Mouse (Mus musculus) heart, embryonic 14.5 days (tissue): ENCODE data around the gene Tmem274. TPM values are rescaled to one million over a fixed set of nuclear protein-coding genes. Genes with fewer than 3 reads are reported as not detected.
"Not testable (repeated sequence)": the region's sequence is repeated elsewhere in the genome, so short reads cannot be mapped to it uniquely, and the experiment has no call there.

Experiments used
- ATAC-seq: fragments of 200-750 bp; cut with Nextera tagmentation; 2 replicates; pipeline ENCODE4 v1.8.0; 2017; ENCODE audit warnings: low read depth, moderate TSS enrichment; ENCODE audit not compliant: insufficient number of reproducible peaks, insufficient read depth, low FRiP score
- H3K27ac ChIP-seq, 2 experiments: fragments of 200-500 bp in 1 of 2; fragments of 300-500 bp in 1 of 2; sonication (generic) in 1 of 2; replicated peaks in 1 of 2; 2 replicates each; pipeline ENCODE4 v1.5.1; 2012 to 2014; ENCODE audit warnings: low read depth in 2 of 2, low read length in 2 of 2, control low read depth in 1 of 2, mild to moderate bottlenecking in 1 of 2, mixed read lengths in 1 of 2; ENCODE audit not compliant: control insufficient read depth in 1 of 2, insufficient read depth in 1 of 2
- H3K27me3 ChIP-seq: fragments of 300-500 bp; sonication (generic); 2 replicates; pipeline ENCODE4 v1.6.1; 2014; ENCODE audit warnings: mild to moderate bottlenecking, low read length, control low read depth; ENCODE audit not compliant: control insufficient read depth, insufficient read depth
- H3K36me3 ChIP-seq: fragments of 300-500 bp; sonication (generic); 2 replicates; pipeline ENCODE4 v1.6.1; 2014; ENCODE audit warnings: mild to moderate bottlenecking, control low read depth, low read length, mixed read lengths; ENCODE audit not compliant: control insufficient read depth, insufficient read depth
- H3K4me1 ChIP-seq, 2 experiments: fragments of 200-500 bp in 1 of 2; fragments of 300-500 bp in 1 of 2; sonication (generic) in 1 of 2; 2 replicates each; pipeline ENCODE4 v1.6.1; 2012 to 2014; ENCODE audit warnings: low read length in 2 of 2, control low read depth in 1 of 2, mixed read lengths in 1 of 2; ENCODE audit not compliant: control insufficient read depth in 2 of 2, insufficient read depth in 2 of 2
- H3K4me2 ChIP-seq: fragments of 300-500 bp; sonication (generic); 2 replicates; pipeline ENCODE4 v1.6.1; 2014; ENCODE audit warnings: mild to moderate bottlenecking, low read length
- H3K4me3 ChIP-seq, 2 experiments: fragments of 200-500 bp in 1 of 2; fragments of 300-500 bp in 1 of 2; sonication (generic) in 1 of 2; 2 replicates each; pipeline ENCODE4 v1.5.1; 2012 to 2014; ENCODE audit warnings: low read length in 2 of 2, mild to moderate bottlenecking in 2 of 2, control low read depth in 1 of 2, low read depth in 1 of 2, moderate library complexity in 1 of 2; ENCODE audit not compliant: control insufficient read depth in 1 of 2, insufficient read depth in 1 of 2
- H3K9ac ChIP-seq: fragments of 300-500 bp; sonication (generic); 2 replicates; pipeline ENCODE4 v1.6.1; 2014; ENCODE audit warnings: mild to moderate bottlenecking, low read length
- H3K9me3 ChIP-seq: fragments of 300-500 bp; sonication (generic); 2 replicates; pipeline ENCODE4 v1.6.1; 2016; ENCODE audit warnings: low read length, control low read depth; ENCODE audit not compliant: control insufficient read depth
- WGBS: fragments of 180-500 bp; shearing (Covaris S2); extraction: QIAGEN DNeasy Blood & Tissue Kit; methylation state at CpG from one replicate; pipeline ENCODE4 v1.1.7; 2014; 5-methylcytosine and 5-hydroxymethylcytosine counted together
- polyA plus RNA-seq: library from polyadenylated mRNA; unstranded; fragments of >200 nt; fragmentation: Nextera tagmentation; extraction: Ambion mirVana; gene quantifications from 2 replicates; pipeline ENCODE4 v1.2.1, GENCODE M21; 2014

The Tmem274 gene
- polyA plus RNA-seq, 1 experiment from 2014 or later: not detected

GRCm38 (mm10) chr4:149445868-149446267 lies 31.3 kb upstream of the Tmem274 start:
- ATAC-seq: peak; percentile 37; the same call in 1 of the 2 replicates
- Histone ChIP-seq H3K36me3 (no peaks in the 10 kb centered on the region), H3K27ac (peak overlapping the region; percentile 84 to 92), H3K4me3 (peak overlapping the region in 1 of 2 experiments; percentile 29; a peak in 3 of 4 replicates), H3K9me3 (no peaks in the 10 kb centered on the region), H3K27me3 (no peaks in the 10 kb centered on the region), H3K9ac (peak overlapping the region; percentile 71), H3K4me2 (peak overlapping the region; percentile 67), H3K4me1 (peaks cover 9 to 20% of the 10 kb centered on the region in 2 experiments)
- 2% methylated on average over 11 of the region's 11 CpGs for WGBS

- Histone ChIP-seq H3K4me3 (no peak overlapping the region), H3K27ac (peak overlapping the region; percentile 63 to 84), H3K27me3 (no peaks in the 10 kb centered on the region), H3K4me2 (peak overlapping the region; percentile 67; the same call in 1 of the 2 replicates), H3K9ac (no peak overlapping the region), H3K9me3 (no peaks in the 10 kb centered on the region), H3K4me1 (peaks cover 9 to 20% of the 10 kb centered on the region in 2 experiments), H3K36me3 (no peaks in the 10 kb centered on the region)
- WGBS: 40% methylated on average over 1 of the region's 1 CpGs
- ATAC-seq: no peak
Observed at GRCm38 (mm10) chr4:149446309-149446708, 30.9 kb upstream of the Tmem274 start.

DNA sequence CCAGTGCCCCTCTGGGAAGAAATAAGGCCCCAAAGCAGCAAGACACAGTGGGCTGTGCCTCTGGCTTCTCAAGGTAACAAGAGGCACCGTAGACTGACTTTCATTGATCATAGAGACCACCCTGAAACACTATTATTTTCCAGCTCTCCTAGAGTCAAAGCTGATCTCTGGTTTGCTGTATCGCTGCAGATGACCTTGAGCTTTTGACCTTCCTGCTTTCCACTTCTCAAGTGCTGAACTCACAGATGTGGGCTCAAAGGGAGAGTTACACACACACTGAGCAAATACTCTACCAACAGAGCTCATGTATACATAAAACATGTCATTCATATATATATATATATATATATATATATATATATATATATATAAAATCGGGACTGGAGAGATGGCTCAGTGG lies 26.5 kb upstream of the Tmem274 start:
- no peaks in the 10 kb centered on the region for H3K27me3 ChIP-seq
- H3K9ac ChIP-seq: no peak overlapping the region
- no peak overlapping the region for H3K4me2 ChIP-seq
- no peak overlapping the region for H3K4me3 ChIP-seq
- peaks cover 4 to 5% of the 10 kb centered on the region in 2 experiments; a peak in 2 of 4 replicates for H3K4me1 ChIP-seq
- no peak for ATAC-seq
- no peaks in the 10 kb centered on the region for H3K9me3 ChIP-seq
- no peaks in the 10 kb centered on the region for H3K36me3 ChIP-seq
- 69% methylated on average over 3 of the region's 3 CpGs for WGBS
- H3K27ac ChIP-seq: no peak overlapping the region

DNA sequence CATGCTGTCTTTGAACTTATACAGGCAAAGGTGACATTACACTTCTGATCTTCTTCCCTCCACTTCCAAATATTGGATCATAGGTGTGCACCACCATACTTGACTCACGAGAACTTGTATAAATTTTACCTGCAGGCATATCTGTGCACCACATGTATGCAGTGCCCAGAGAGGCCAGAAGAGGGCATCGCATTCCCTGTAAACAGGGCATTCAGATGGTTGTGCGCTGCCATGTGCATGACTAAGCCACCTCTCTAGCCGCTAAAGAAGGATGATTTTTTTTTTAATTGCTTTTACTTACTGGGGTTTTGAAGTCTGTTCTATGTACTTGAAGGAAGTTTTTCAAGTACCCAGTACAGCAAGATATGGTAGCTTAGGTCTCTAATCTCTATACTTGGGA lies 23.5 kb upstream of the Tmem274 start:
- 76% methylated on average over 4 of the region's 4 CpGs for WGBS
- no peaks in the 10 kb centered on the region; a peak in 1 of 4 replicates for H3K4me1 ChIP-seq
- no peaks in the 10 kb centered on the region for H3K9me3 ChIP-seq
- H3K27ac ChIP-seq: no peak overlapping the region
- no peak for ATAC-seq
- no peak overlapping the region for H3K4me3 ChIP-seq
- H3K36me3 ChIP-seq: no peaks in the 10 kb centered on the region
- H3K4me2 ChIP-seq: no peak overlapping the region
- no peak overlapping the region for H3K9ac ChIP-seq
- H3K27me3 ChIP-seq: no peaks in the 10 kb centered on the region

GRCm38 (mm10) chr4:149454263-149454662 lies 22.9 kb upstream of the Tmem274 start:
- 73% methylated on average over 17 of the region's 17 CpGs for WGBS
- Histone ChIP-seq H3K27me3 (no peaks in the 10 kb centered on the region), H3K4me1 (no peaks in the 10 kb centered on the region; a peak in 1 of 4 replicates), H3K9ac (no peak overlapping the region), H3K4me2 (no peak overlapping the region), H3K27ac (no peak overlapping the region), H3K36me3 (no peaks in the 10 kb centered on the region), H3K9me3 (no peaks in the 10 kb centered on the region), H3K4me3 (no peak overlapping the region)
- no peak for ATAC-seq

- Histone ChIP-seq H3K9me3 (no peaks in the 10 kb centered on the region), H3K36me3 (no peaks in the 10 kb centered on the region), H3K27ac (no peak within 1 kb of the TSS), H3K4me3 (no peak within 1 kb of the TSS), H3K4me2 (no peak within 1 kb of the TSS), H3K27me3 (no peaks in the 10 kb centered on the region), H3K4me1 (no peaks in the 10 kb centered on the region; a peak in 1 of 4 replicates), H3K9ac (no peak within 1 kb of the TSS)
- WGBS: 43% methylated on average over 8 of the region's 8 CpGs
- no peak for ATAC-seq
Observed at GRCm38 (mm10) chr4:149454879-149455278, 22.3 kb upstream of the Tmem274 start, which contains the start of gene Rbp7. TSS of gene Rbp7 (minus strand) at chr4:149454978.

- H3K4me3 ChIP-seq, ATAC-seq, H3K27ac ChIP-seq, H3K4me2 ChIP-seq, H3K9me3 ChIP-seq, H3K36me3 ChIP-seq, H3K4me1 ChIP-seq, H3K9ac ChIP-seq, H3K27me3 ChIP-seq: not testable (repeated sequence)
- 83% methylated on average over 25 of the region's 27 CpGs for WGBS
Observed at GRCm38 (mm10) chr4:149457163-149457562, 20.0 kb upstream of the Tmem274 start.

GRCm38 (mm10) chr4:149457831-149458430 lies 19.2 kb upstream of the Tmem274 start:
- Histone ChIP-seq H3K27ac (no peak overlapping the region), H3K36me3 (no peaks in the 10 kb centered on the region), H3K9ac (no peak overlapping the region), H3K27me3 (no peaks in the 10 kb centered on the region), H3K4me2 (no peak overlapping the region), H3K4me1 (peaks cover 0 to 4% of the 10 kb centered on the region in 2 experiments; a peak in 3 of 4 replicates), H3K9me3 (no peaks in the 10 kb centered on the region), H3K4me3 (no peak overlapping the region)
- 52% methylated on average over 6 of the region's 6 CpGs for WGBS
- no peak for ATAC-seq
